Mouse (Mus musculus) C3H10T1/2 (cell line): ENCODE measurements around the gene Swt1. TPM values are rescaled to one million over a fixed set of nuclear protein-coding genes. Genes with fewer than 3 reads are reported as not detected.

Experiments used
- polyA plus RNA-seq, 2 experiments: library from polyadenylated mRNA; unstranded; fragments of >200 nt; fragmentation: generic; extraction: Trizol; gene quantifications; one replicate each; pipeline ENCODE4 v1.2.1; 2012; ENCODE audit warnings: missing spikeins in 2 of 2

Swt1 gene
- polyA plus RNA-seq = 1 to 10 TPM in 1 of 2 experiments, under 1 TPM in 1; 0.21 to 2.4 TPM

GRCm38 (mm10) chr1:151428263-151429221 lies at the start of gene Swt1, which contains the start of gene Trmt1l:
Gene Swt1 (minus strand): TSS chr1:151428455.
Gene Trmt1l (plus strand): TSS chr1:151428542.

GRCm38 (mm10) chr1:151344283-151345108 lies 83.8 kb downstream of the Swt1 start, which contains the start of gene Ivns1abp:
Gene Ivns1abp (plus strand): TSS chr1:151344477.

Other genes starting within 250 kb of the Swt1 start
- not detected for gene Gm47985, start 245.9 kb downstream of the Swt1 start, polyA plus RNA-seq
- gene Gm8947, start 236.1 kb downstream of the Swt1 start, polyA plus RNA-seq = not detected
- under 1 TPM in 1 of 2 experiments, not detected in 1; 0.05 TPM for gene Gm47995, start 230.0 kb downstream of the Swt1 start, polyA plus RNA-seq
- not detected for gene 3110040M04Rik, start 224.3 kb downstream of the Swt1 start, polyA plus RNA-seq
- gene Gm47996, start 218.3 kb downstream of the Swt1 start, polyA plus RNA-seq = not detected
- 1 to 10 TPM; 1.3 to 4.0 TPM for gene Ivns1abp, start 84.0 kb downstream of the Swt1 start, polyA plus RNA-seq
- gene Trmt1l, start 87 bp upstream of the Swt1 start, polyA plus RNA-seq = 10 to 100 TPM in 1 of 2 experiments, 1 to 10 TPM in 1; 2.0 to 15.3 TPM
- gene Rnf2, start 72.5 kb upstream of the Swt1 start, polyA plus RNA-seq = 1 to 10 TPM in 1 of 2 experiments, under 1 TPM in 1; 0.78 to 9.7 TPM
- under 1 TPM; 0.07 to 0.25 TPM for gene Fam129a, start 142.7 kb upstream of the Swt1 start, polyA plus RNA-seq